Mouse (Mus musculus) thymus, postnatal 25 days (tissue): ENCODE measurements around the gene Gm42742.

Experiments
- DNase-seq: peaks from one replicate; pipeline ENCODE4 v3.0.0; 2022

Gm42742 gene

DNA sequence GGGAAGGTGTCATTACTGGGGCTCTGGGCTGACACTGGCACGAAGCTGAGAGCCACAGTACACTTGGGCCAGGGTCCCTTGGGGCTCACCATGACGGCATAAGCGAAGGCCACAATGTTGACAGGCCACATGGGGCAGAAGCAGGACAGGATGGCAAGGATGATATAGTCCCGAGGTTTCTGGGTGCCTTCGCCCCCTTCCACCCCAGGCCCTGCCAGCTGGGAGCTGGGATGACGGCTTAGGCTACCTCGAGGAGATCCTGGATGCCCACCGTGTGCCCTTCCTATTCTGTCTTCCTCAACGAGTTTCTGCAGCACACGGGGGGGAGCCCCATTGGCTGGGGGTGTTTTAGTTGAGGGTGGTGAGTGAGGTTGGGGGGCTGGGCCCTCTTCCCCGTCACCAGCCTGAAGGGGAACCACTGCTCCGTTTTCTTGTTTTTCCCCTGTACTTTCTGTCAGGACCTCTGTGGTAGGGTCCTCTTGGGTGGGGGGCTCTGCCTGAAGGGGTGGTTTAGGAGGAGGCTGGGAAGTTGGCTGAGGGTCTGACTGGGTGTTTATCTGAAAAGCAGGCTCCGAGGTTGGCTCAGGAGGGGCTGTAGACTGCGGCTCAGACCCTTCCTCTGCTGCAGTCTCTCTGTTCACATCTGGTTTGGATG, 1.5 kb downstream of the Gm42742 start:
- DNase-seq: no peak

DNA sequence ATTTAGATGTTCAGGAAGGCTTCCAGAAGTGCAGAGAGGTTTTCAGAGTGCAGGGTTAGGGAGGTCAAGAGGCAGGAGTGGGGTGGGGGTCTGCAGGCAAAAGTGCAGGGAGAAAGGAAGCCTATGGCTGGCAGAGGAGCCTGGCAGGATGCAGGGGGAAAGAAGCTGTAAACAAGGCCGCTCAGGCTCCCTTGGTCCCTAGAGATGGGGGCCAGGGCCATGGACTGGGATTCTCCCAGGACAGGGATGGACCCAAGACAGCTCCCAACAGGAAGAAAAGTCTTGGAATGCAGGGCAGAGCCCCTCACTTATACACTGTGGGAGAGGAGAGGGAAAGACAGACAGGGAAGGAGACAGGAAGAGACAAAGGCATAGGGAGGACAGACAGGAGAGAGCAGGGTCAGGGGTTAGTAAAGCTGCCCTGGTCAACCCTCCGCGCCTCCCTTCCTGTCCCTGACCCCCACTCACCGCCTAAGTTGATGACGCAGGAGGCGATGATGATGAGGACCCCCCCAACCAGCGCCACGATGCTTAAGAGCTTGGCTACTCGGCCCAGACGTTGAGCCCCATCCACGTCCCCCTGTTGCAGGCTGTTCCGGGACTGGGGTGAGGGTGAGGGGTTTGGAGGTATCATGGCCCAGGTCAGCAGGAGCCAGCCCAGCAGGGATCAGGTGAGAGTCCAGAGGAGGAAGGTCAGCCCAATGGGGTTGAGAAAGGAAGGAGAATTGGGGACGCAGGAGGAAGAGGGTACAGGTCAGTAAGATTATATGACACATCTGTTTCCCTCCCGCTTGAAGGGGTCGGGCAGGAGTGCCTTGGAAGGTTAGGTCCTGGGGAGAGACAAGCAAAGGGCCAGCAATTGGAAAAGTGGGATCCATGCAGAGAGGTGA, 2.2 kb downstream of the Gm42742 start:
- no peak for DNase-seq

DNA sequence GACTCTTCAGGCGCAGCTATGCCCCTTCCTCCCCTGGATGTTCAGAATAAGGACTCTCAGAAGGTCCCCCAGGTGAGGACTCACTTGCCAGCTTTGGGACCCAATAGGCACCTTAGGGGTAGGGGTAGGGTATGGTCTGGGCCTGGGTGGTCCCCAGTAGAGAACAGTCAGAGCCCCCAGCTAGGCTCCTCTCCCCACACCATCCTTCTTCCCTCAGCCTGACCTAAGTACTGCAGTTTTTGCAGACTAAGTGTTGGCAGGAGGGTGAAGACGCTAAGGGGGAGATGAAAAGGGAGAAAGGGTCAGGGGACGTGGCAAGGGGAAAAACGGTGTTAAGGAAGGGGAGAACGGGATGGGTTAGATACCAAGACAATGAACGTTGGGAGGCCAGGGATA, 2.9 kb downstream of the Gm42742 start:
- DNase-seq: no peak

DNA sequence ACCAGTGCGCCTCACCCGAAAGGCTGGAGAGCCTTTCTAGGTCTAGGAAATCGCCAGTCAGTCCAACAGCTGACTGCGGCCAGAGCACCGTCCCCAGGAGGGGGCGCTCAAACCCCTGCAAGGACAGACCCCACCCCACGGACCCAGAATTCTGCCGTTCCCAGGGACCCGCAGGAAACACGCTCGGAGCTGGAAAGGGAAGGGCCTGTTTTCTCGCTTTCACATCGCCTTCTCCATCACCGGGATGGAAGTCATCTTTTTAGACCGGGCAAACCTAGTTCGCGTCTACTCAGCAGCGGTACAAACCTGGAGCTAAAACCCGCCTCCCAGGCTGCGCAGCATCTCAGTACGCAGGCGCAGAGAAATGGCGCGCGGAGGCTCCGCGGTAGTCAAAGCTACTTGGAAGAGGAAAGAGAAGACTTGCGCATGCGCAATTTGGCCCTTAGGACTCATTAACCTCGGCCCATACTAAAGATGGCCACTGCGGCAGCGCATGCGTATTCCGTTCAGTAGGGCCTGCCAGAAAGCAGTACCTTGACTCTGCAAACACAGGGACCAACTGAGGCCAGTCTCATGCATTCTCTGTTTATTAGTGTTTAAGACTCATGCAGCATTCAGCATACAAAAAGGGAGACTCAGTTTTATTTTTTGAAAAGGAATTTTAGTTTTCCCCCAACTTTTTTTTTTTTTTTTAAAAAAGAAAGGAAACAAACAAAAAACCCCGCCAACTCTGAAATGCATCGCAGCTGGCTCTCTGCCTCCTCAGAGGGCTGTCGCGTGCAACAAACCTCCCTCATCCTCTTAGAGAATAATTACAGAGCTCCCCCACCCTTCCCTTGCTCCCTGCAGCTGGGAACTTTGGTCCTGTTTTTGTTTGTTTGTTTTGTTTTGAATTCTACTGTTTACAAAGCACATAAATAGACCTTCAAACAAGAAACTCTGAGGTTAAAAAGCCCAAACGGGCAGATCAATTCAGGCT, 3.6 kb downstream of the Gm42742 start, which contains the start of gene Pagr1a:
Gene Pagr1a (minus strand): TSS at position 382 of the 979 bp plus-strand sequence.
- DNase-seq: peak; percentile 96

DNA sequence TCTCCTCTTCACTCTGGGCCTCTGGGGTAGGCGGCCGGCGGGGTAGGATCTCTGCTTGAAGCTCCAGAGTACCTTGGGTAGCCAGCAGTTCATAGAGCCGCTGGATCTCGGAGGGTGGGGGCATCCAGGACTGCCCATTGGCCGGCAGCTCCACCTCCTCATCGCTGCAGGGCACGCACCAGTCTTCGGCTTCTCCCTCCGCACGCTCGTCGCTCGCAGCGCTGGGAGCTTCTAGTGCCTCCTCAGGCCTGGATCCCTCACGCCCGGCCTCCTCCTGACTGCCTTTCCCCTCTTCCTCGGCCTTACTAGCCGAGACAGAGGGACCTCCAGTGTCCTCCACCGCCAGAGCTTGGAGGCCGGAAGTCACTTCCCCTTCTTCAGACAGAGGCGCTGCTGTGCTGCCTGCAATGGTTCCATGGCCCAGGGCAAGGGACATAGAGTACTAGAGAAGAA, 4.4 kb downstream of the Gm42742 start:
- DNase-seq: no peak

DNA sequence TGATC, 4.6 kb downstream of the Gm42742 start, which contains the start of gene Pagr1b:
Gene Pagr1b (minus strand): TSS at position 4 of the 5 bp plus-strand sequence.
- DNase-seq: no peak

DNA sequence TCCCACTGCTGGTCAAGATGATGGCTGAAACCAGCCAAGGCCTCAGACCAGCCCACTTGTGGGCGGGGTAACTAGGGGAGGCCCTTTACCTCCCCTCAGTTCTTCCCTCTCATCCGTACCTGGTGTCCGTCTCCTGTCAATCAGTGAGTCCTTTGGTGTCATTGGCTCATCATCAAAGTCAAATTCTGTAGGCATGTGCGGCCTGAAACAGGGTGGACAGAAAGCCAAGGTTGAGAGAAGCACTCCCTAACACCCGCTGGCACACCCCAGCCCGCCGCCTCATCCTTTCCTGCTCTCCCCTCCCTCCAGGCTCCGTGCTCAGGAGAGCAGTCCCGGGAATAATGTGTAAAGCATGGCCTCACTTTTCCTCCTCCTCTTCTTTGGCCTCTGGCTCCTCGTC, 4.8 kb downstream of the Gm42742 start:
- DNase-seq: no peak

DNA sequence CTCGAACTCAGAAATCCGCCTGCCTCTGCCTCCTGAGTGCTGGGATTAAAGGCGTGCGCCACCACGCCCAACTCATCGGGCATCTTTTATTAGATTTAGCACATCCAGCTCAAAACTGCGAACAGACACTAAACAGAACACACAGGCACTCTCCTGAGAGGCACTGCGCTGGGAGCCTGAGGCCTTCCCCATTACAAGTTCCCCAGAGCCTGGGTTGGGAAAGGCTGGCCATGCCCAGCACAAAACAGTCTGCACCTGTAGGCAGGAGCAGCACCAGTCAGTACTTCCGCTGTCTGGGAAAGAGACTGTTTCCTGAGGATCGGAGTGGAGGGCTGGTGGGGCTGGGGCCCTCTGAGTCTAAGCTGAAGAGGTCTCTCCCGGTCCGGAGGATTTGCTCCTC, 5.9 kb downstream of the Gm42742 start:
- no peak for DNase-seq

DNA sequence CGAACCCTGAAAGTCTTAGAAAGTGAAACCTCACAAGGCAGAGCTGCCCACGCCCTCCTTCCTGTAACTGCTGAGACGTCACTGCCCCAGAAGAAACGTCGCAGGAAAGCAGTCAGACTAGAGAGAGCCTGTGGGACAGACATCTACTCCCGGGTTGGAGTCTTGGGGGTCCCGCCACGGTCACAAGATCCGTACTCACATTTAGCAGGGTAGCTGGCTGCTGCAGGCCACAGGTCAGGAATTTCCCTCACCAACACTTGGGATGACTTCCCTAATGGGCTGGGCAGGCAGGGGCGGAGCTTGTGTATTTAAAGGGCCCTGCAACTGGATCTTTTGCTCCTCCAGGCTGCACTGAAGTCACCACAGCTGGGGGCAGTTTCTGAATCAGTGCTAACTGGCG, 6.6 kb downstream of the Gm42742 start, which contains the start of gene Mvp:
Gene Mvp (minus strand): TSS at position 302 of the 400 bp plus-strand sequence.
- peak; percentile 70 for DNase-seq

DNA sequence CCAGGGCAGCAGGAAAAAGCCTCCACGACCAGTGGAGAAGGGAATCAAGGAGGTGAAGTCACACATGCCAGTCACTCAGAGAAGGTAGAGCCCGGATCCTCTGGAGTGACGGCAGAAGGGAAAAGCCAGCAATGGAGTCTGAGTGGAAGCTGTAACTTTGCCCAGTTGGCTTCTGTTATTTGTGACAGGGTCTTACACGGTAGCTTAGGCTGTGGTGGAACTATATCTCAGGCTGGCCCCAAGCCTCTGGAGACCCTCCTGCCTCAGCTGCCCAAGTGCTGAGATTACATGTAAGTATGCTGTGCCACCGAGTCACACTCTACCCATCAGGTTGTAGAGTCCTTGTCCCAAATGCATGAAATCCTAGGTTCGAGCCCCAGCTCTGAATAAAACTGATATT, 7.5 kb downstream of the Gm42742 start:
- no peak for DNase-seq

DNA sequence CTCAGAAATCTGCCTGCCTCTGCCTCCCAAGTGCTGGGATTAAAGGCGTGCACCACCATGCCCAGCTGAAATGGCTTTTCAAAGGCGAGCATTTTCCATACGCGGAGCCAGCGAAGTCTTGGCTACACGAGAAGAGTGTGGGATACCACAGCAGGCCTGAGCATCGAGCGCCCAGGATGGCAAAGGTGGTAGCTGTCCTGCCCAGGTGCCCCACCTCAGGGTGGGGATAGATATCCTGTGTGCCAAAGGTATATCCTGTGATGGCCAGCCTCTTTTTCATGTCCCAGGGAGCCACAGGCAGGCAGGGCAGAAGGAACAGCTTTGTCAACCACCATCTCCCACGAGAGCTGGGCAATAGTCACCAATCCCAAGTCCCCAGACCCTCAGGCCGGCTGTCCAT, 8.1 kb downstream of the Gm42742 start:
- no peak for DNase-seq

DNA sequence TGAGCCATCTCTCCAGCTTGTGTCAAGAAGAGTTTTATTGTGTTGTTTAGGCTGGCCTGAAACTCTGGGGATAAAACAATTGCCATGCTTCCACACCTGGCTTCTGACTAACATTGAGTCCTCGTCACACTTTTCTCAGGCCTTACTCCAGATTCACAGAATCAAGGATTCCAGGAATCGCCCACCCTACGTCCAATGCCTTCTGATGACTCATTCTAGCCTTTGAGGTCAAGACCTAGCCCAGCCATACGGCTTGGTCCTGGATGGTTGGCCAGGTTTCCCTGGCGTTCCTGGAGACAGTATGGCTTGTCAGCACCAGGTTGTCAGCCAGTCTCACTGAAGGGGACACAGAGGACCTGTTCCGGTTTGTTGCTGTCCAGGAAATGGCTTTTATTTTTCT, 8.5 kb downstream of the Gm42742 start:
- no peak for DNase-seq

DNA sequence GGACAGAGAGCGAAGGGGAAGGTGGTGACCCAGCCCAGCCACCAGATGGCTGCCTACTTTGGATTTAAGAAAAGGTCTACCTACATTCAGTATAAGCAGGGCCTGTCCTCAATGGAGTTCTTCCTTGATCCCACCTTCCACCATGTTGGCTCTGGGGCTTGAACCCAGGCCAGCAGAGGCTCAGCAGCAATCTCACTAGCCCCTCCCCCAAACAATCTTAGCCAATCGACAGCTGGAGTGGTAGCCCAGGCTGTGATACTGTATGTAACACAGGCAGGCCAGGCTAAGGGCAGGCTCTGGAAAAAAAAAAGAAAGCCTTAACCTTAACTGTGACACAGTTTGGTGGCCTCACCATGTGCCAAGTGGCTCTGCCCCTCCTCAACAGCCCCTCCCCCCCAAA, 9.2 kb downstream of the Gm42742 start:
- no peak for DNase-seq

DNA sequence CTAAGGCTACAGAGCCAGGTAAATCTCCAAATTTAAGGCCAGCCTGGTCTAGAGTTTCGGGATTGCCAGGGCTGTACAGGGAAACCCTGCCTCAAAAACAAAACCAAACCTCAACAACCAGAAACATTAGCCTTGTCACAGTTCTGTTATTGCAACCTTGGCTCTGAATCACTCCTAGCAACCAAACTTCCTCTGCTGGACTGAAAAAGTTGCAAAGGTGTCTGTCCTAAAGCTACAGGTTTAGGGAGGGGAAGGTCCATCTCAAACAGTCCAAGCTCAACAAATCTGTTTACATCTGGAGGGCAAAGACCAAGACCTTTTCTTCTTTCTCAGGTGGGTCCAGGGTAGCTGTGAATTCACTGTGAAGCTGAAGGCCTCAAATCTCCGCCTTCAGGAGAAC, 9.8 kb downstream of the Gm42742 start:
- no peak for DNase-seq

DNA sequence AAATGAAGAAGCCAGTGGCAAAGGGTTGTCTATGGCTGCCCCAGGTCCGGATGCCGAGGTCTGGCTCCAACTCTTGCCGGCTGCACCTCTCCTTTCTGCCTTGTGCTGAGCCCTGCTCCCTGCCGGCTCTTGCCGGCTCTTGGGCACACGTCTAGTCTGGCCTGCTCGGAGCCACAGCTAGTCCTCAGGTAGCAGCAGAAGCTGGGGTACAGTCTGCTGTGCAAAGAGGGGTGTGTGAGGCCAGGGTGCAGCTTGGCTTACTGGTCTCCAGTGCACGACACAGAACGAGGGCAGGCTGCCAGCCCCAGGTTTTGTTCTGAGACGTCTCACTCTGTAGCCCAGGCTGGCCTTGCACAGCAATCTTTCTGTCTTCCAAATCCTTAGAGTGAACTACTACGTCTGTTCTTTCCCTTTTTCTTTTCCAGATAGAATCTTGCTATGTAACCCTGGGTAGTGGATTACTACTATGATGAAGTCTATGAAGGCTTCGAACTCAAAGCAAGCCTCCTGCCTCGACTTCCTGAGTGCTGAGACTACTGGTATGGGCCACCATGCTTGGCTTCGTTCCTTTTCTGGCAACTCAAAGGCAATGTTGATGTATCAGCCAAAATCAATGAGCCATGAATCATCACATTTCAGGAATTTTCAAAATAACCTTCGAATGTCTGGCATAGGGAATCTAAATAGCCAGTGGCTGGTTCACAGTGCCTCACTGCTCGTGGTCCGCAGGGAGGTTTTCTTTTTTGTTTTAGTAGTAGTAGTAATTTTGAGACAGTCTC, 11.4 kb downstream of the Gm42742 start:
- no peak for DNase-seq

DNA sequence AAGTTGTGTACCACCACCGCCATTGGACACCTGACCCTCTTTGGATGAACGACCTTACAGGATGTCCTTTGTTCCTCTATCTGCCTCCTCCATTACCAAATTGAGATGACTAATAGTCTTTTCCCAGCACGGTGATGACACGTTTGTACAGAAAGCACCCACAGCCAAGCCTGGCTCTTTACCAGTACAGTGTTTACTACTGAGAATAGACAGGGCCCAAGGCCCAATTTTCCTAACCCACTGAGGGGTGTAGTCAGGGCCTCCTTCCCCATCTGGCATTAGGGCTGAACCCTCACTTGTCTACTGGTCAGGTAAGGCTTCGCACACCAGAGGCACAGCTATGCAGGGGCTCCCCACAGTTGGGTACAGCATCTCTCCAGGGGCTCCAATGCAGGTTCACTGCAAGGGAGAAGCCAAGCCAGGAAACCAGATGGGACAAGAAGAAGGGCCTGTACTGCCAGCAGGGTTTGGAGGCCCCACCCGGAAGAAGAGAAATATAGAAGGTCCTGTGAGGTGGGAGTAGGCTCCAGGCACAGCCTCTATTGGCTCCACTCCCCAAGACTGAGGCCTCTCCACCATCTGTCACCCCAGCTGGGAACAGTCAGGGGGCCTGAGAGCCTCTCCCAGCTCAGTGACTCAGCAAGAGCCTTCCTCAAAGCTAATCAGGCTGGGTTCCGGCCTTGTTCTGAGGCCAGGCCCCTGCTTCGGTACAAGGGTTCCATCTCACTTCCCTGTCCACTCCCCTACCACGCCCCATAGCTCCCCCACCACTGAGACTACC, 12.5 kb downstream of the Gm42742 start:
- DNase-seq: no peak

DNA sequence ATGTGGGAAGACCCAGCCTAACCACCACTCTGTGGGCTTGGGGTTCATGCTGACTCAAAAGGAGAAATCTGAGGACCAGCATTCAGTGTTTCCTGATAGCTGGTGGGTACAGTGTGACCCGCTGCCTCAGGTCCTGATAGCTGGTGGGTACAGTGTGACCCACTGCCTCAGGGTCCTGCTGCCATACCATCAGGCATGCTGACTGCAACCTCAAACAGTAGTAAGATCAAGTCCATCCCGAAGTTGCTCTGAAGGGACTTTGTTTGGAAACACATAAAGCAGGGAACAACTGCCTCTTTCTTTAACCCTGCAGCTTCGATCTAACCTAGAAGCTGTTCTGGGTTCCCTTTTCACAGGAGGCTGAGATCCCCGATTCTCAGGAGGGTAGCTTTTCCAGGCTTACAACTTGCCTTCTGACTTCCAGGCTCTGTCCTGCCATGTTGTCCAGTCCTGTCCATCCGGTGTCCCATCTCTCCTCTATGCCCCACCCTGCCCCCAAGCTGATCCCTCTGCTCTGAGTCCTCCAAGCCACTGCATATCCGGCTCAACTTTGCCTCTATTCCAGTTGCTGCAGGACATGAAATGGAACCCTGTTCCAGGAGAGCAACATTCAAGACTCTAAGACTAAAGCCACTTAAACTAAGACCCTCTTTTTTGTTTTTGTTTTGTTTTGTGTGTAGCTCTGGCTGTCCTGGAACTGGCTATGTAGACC, 13.4 kb downstream of the Gm42742 start:
- no peak for DNase-seq

DNA sequence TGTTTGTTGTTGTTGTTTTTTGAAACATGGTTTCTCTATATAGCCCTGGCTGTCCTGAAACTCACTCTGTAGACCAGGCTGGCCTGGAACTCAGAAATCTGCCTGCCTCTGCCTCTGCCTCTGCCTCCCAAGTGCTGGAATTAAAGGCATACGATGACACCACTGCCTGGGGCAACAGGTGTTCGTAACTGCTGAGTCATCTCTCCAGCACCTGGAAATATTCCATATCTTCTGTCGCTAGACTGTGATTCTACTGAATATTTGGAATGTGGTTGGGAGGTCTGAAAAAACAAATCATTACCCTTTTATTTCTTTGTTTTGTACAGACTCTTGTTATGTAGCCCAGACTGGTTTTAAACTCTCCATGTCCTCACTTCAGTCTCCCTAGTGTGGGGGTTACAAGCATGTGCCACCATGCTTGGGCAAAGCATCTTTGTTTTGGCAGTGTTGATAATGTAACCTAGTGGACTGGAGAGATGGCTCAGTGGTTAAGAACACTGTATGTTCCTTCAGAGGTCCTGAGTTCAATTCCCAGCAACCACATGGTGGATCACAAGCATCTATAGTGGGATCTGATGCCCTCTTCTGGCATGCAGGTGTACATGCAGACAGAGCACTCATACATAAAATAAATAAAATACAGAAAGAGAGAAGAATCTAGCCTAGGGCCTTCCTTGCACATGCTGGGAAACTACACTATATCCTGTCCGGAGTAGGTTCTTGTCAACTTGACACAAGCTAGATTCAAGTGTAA, 16.6 kb downstream of the Gm42742 start:
- no peak for DNase-seq

DNA sequence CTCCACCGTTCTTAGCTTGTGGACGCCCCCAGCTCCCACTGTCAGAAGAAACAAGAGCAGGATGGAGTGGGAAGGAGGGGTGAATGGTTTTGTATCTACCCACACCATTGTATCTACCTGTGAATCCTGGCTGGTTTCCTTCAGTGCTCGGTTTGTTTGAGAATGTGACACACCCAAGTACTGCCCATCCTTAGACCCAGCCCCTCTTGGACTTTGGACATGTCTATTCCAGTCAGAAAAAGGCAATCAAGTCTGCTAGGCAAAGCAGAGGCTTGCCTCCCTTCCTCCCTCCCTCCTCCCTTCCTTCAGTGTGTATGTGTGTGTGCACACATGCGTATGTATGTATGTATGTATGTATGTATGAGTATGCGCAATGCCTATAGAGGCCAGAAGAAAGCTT, 17.3 kb downstream of the Gm42742 start:
- no peak for DNase-seq

DNA sequence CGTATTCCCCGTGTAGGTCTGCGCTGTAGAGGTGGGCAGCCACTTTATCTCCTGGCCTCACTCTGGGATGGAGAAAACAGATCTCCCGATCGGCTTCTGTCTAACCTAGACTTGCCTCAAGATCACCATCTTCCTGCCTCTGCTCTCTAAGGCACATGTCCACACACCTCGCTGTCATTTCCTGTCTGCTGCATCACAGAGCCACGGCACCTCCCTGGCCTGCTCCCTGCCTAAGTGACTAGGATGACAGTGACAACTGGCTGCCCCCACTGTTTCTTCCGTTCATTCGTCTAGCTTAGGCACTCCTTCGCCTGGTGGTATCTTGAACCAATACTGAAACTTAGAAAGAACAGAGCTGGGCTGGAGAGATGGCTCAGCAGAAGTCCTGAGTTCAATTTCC, 21.3 kb downstream of the Gm42742 start:
- DNase-seq: peak; percentile 36

DNA sequence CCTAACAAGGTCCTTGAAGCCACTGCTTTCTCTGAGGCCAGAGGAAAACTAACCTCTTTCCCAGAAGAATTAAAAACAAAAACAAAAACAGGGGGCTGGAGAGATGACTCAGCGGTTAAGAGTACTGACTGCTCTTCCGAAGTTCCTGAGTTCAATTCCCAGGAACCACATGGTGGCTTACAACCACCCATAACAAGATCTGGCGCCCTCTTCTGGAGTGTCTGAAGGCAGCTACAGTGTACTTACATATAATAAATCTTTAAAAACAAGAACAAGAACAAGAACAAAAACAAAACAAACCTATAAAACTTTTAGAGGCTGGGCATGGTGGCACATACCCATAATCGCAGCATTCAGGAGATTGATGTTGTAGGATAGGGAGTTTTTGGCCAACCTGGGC, 24.4 kb downstream of the Gm42742 start:
- DNase-seq: peak; percentile 32
